8 mouse cellular contexts compared by ENCODE assay signal in the genomic region with DNA sequence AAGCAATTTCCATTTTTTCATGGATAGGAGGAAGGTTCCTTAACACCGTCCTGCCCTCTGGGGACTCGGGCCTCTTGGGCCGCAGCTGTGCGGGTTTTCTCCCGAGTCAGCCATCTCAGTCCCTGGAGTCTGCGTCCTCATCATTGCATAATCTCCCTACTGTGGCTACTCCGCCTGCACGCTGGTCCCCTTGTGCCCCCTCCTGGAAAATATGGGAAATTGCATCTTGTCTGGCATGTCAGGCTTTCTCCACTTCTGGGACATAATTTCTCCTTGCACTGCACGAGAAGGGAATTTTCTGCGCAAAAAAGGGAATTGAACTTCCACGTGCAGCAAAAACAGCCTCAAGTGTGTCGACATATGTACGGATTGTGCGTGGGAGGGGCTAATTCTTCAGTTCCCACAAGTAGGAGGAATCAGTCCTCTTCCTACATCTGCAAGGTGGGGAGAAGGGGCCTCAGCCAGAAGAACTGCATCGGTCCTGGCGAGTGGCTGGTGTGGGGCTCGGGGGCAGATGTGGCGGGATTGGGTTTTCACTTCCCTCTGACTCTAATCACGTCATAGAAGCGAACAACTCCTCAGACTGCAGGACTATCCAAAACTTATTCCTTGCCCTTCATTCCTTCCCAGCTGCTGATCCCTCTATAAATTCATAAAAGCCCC.
A peak's percentile ranks its signal among the peaks of the same experiment; 100 is the strongest.
DNase-seq lines count a peak whose midpoint lies in the region; ATAC-seq and TF ChIP-seq lines count a peak whose summit lies in the region.

No protein-coding gene starts in this region.

- TF ChIP-seq POLR2A in brain, embryonic 14.5 days (IDR thresholded peaks at IDR 0.05; ENCODE audit: borderline replicate concordance, extremely low read depth, insufficient read depth, insufficient read length, poor library complexity, severe bottlenecking), result no peak

- peak overlapping the region; percentile 22 to 27 for H3K4me3 ChIP-seq in heart, embryonic 14.5 days (ENCODE audit: control insufficient read depth in 1 of 2, insufficient read depth in 1 of 2, low read depth in 1 of 2, low read length in 2 of 2)
- no peak overlapping the region for H3K4me3 ChIP-seq in liver, embryonic 12.5 days

- H3K4me1 ChIP-seq in heart, embryonic 14.5 days (ENCODE audit: control insufficient read depth in 2 of 2, insufficient read depth in 2 of 2, low read length in 2 of 2), result no peaks in the 10 kb centered on the region; a peak in 1 of 4 replicates
- H3K4me1 ChIP-seq in liver, embryonic 12.5 days, result peaks cover 3% of the 10 kb centered on the region; the same call in 1 of the 2 replicates

- no peaks in the 10 kb centered on the region for H3K9me3 ChIP-seq in heart, embryonic 14.5 days (ENCODE audit: control insufficient read depth, low read length)
- H3K9me3 ChIP-seq in liver, embryonic 12.5 days (replicated peaks), result no peaks in the 10 kb centered on the region

- ATAC-seq in heart, embryonic 14.5 days (ENCODE audit: insufficient number of reproducible peaks, insufficient read depth, low FRiP score, low read depth), result peak; percentile 68
- ATAC-seq in liver, embryonic 12.5 days, result peak; percentile 80

- H3K27me3 ChIP-seq in heart, embryonic 14.5 days (ENCODE audit: control insufficient read depth, insufficient read depth, low read length), result no peaks in the 10 kb centered on the region
- no peaks in the 10 kb centered on the region for H3K27me3 ChIP-seq in liver, embryonic 12.5 days (replicated peaks)

- peak overlapping the region; percentile 59 for H3K4me2 ChIP-seq in heart, embryonic 14.5 days (ENCODE audit: low read length)
- H3K4me2 ChIP-seq in liver, embryonic 12.5 days, result peak overlapping the region; percentile 37

- 9% methylated on average over 20 of the region's 20 CpGs for WGBS in heart, embryonic 14.5 days
- 7% methylated on average over 20 of the region's 20 CpGs for WGBS in liver, embryonic 12.5 days (ENCODE audit: insufficient replicate concordance)

- no peak overlapping the region for H3K27ac ChIP-seq in heart, embryonic 14.5 days (replicated peaks in 1 of 2; ENCODE audit: control insufficient read depth in 1 of 2, insufficient read depth in 1 of 2, low read depth in 2 of 2, low read length in 2 of 2)
- H3K27ac ChIP-seq in liver, embryonic 12.5 days, result no peak overlapping the region

- H3K9ac ChIP-seq in heart, embryonic 14.5 days (ENCODE audit: low read length), result 0 out of 2 replicates have a peak overlapping the region, but pooled peaks have one; percentile 10
- no peak overlapping the region for H3K9ac ChIP-seq in liver, embryonic 12.5 days

- DNase-seq in CD4-positive, CD25-positive, alpha-beta regulatory T cell, adult 2 months (ENCODE audit: low read depth, low spot score), result peak; percentile 82
- peak; percentile 93 for DNase-seq in brain, embryonic 14.5 days (ENCODE audit: low read depth)
- peak; percentile 48 for DNase-seq in fibroblast of lung, adult 2 months (ENCODE audit: low read depth)
- DNase-seq in kidney, postnatal 10 days, result peak; percentile 76
- peak; percentile 75 for DNase-seq in naive thymus-derived CD4-positive, alpha-beta T cell, adult 2 months (ENCODE audit: low read depth)
- DNase-seq in telencephalon, adult 2 months (ENCODE audit: low read depth, low spot score), result peak; percentile 89

- peak; percentile 91 for TF ChIP-seq CTCF in brain, embryonic 14.5 days (IDR thresholded peaks at IDR 0.05; ENCODE audit: borderline replicate concordance, extremely low read depth, insufficient read depth, insufficient read length)

- no peaks in the 10 kb centered on the region for H3K36me3 ChIP-seq in heart, embryonic 14.5 days (ENCODE audit: control insufficient read depth, insufficient read depth, low read length)
- no peaks in the 10 kb centered on the region for H3K36me3 ChIP-seq in liver, embryonic 12.5 days
